Mouse (Mus musculus): ENCODE measurements around the gene Exoc4. TPM values are rescaled to one million over a fixed set of nuclear protein-coding genes. Genes with fewer than 3 reads are reported as not detected.

Gene Exoc4
- 4.4 and 8.0 TPM in 2 replicates for polyA plus RNA-seq (2012; rRNA removed; ENCODE audit: low replicate concordance)

GRCm38 (mm10) chr6:33248894-33249758 lies at the start of gene Exoc4:
Gene Exoc4, plus strand, starts transcription at chr6:33249085.

Other genes with a start within 250 kb of the Exoc4 start
- 65.5 and 110 TPM in 2 replicates for gene Chchd3, start 188.8 kb upstream of the Exoc4 start, polyA plus RNA-seq (2012; rRNA removed; ENCODE audit: low replicate concordance)

All from mammary gland, adult 2 months (tissue).